Mouse (Mus musculus): Measurements from ENCODE around the gene Fbf1. TPM values are rescaled to one million over a fixed set of nuclear protein-coding genes. Genes with fewer than 3 reads are reported as not detected.

The Fbf1 gene
- total RNA-seq, 1 experiment, result 32.1 TPM

- H3K27ac ChIP-seq (ENCODE audit: insufficient read depth, low read depth, low read length, poor library complexity, severe bottlenecking), result peak overlapping the region; percentile 72; the same call in 1 of the 2 replicates
- no peak for TF ChIP-seq CHD2 (IDR thresholded peaks at IDR 0.05; ENCODE audit: low read depth, low read length)
- no peak for TF ChIP-seq HCFC1 (IDR thresholded peaks at IDR 0.05; ENCODE audit: borderline replicate concordance, insufficient read depth, low read length)
- no peak for TF ChIP-seq ZC3H11A (IDR thresholded peaks at IDR 0.05; ENCODE audit: borderline replicate concordance, low read depth, low read length)
- TF ChIP-seq MAFK (IDR thresholded peaks at IDR 0.05; ENCODE audit: insufficient read depth, low read depth, low read length), result no peak
- TF ChIP-seq ZNF384 (IDR thresholded peaks at IDR 0.05; ENCODE audit: low read depth, low read length), result no peak
- peak overlapping the region; percentile 94 to 98 for H3K4me3 ChIP-seq (ENCODE audit: insufficient read depth in 1 of 2, low read depth in 1 of 2, low read length in 2 of 2, poor library complexity in 1 of 2, severe bottlenecking in 1 of 2)
- in situ Hi-C loops (cut with MboI; ENCODE audit: low sequenced_read_pairs in 2 of 2, unreplicated experiment in 2 of 2), result no loop called here
- H3K36me3 ChIP-seq (ENCODE audit: control insufficient read depth, insufficient read depth, low read length, poor library complexity, severe bottlenecking), result peaks cover 24% of the 10 kb centered on the region
- H3K4me1 ChIP-seq (ENCODE audit: control insufficient read depth in 2 of 2, insufficient read depth in 2 of 2, low read length in 2 of 2, poor library complexity in 1 of 2), result peaks cover 3 to 18% of the 10 kb centered on the region in 2 experiments; a peak in 2 of 4 replicates
- peak overlapping the region; percentile 98 for H3K9ac ChIP-seq (ENCODE audit: insufficient read depth, low read depth, low read length, poor library complexity, severe bottlenecking)
- DNase-seq (ENCODE audit: low read depth, low spot score), result no peak
- H3K9me3 ChIP-seq (ENCODE audit: control insufficient read depth, insufficient read depth, low read depth, low read length), result no peaks in the 10 kb centered on the region
Measured at GRCm38 (mm10) chr11:116138096-116138467, 29.9 kb downstream of the Fbf1 start.

GRCm38 (mm10) chr11:116134171-116134570, 33.8 kb downstream of the Fbf1 start:
- no peak for DNase-seq (ENCODE audit: low read depth, low spot score)
- Histone ChIP-seq H3K36me3 (ENCODE audit: control insufficient read depth, insufficient read depth, low read length, poor library complexity, severe bottlenecking) (peaks cover 39% of the 10 kb centered on the region), H3K9ac (ENCODE audit: insufficient read depth, low read depth, low read length, poor library complexity, severe bottlenecking) (no peak overlapping the region), H3K4me3 (ENCODE audit: insufficient read depth in 1 of 2, low read depth in 1 of 2, low read length in 2 of 2, poor library complexity in 1 of 2, severe bottlenecking in 1 of 2) (no peak overlapping the region), H3K9me3 (ENCODE audit: control insufficient read depth, insufficient read depth, low read depth, low read length) (no peaks in the 10 kb centered on the region), H3K4me1 (ENCODE audit: control insufficient read depth in 2 of 2, insufficient read depth in 2 of 2, low read length in 2 of 2, poor library complexity in 1 of 2) (peaks cover 3 to 17% of the 10 kb centered on the region in 2 experiments; a peak in 2 of 4 replicates), H3K27ac (ENCODE audit: insufficient read depth, low read depth, low read length, poor library complexity, severe bottlenecking) (no peak overlapping the region)
- TF ChIP-seq ZNF384 (IDR thresholded peaks at IDR 0.05; ENCODE audit: low read depth, low read length), result no peak
- no peak for TF ChIP-seq HCFC1 (IDR thresholded peaks at IDR 0.05; ENCODE audit: borderline replicate concordance, insufficient read depth, low read length)
- no peak for TF ChIP-seq CHD2 (IDR thresholded peaks at IDR 0.05; ENCODE audit: low read depth, low read length)
- TF ChIP-seq MAFK (IDR thresholded peaks at IDR 0.05; ENCODE audit: insufficient read depth, low read depth, low read length), result no peak
- TF ChIP-seq ZC3H11A (IDR thresholded peaks at IDR 0.05; ENCODE audit: borderline replicate concordance, low read depth, low read length), result no peak
- in situ Hi-C loops (cut with MboI; ENCODE audit: low sequenced_read_pairs in 2 of 2, unreplicated experiment in 2 of 2), result no loop called here

GRCm38 (mm10) chr11:116133497-116133896, 34.5 kb downstream of the Fbf1 start:
- Histone ChIP-seq H3K36me3 (ENCODE audit: control insufficient read depth, insufficient read depth, low read length, poor library complexity, severe bottlenecking) (peaks cover 39% of the 10 kb centered on the region), H3K9me3 (ENCODE audit: control insufficient read depth, insufficient read depth, low read depth, low read length) (no peaks in the 10 kb centered on the region), H3K9ac (ENCODE audit: insufficient read depth, low read depth, low read length, poor library complexity, severe bottlenecking) (no peak overlapping the region), H3K4me3 (ENCODE audit: insufficient read depth in 1 of 2, low read depth in 1 of 2, low read length in 2 of 2, poor library complexity in 1 of 2, severe bottlenecking in 1 of 2) (no peak overlapping the region), H3K4me1 (ENCODE audit: control insufficient read depth in 2 of 2, insufficient read depth in 2 of 2, low read length in 2 of 2, poor library complexity in 1 of 2) (peaks cover 1 to 17% of the 10 kb centered on the region in 2 experiments; a peak in 2 of 4 replicates), H3K27ac (ENCODE audit: insufficient read depth, low read depth, low read length, poor library complexity, severe bottlenecking) (no peak overlapping the region)
- in situ Hi-C loops (cut with MboI; ENCODE audit: low sequenced_read_pairs in 2 of 2, unreplicated experiment in 2 of 2), result no loop called here
- TF ChIP-seq ZC3H11A (IDR thresholded peaks at IDR 0.05; ENCODE audit: borderline replicate concordance, low read depth, low read length) (no peak), MAFK (IDR thresholded peaks at IDR 0.05; ENCODE audit: insufficient read depth, low read depth, low read length) (no peak), HCFC1 (IDR thresholded peaks at IDR 0.05; ENCODE audit: borderline replicate concordance, insufficient read depth, low read length) (no peak)
- DNase-seq (ENCODE audit: low read depth, low spot score), result no peak

- no peak overlapping the region for H3K27ac ChIP-seq (ENCODE audit: insufficient read depth, low read depth, low read length, poor library complexity, severe bottlenecking)
- no peak overlapping the region for H3K4me3 ChIP-seq (ENCODE audit: insufficient read depth in 1 of 2, low read depth in 1 of 2, low read length in 2 of 2, poor library complexity in 1 of 2, severe bottlenecking in 1 of 2)
- no peak for DNase-seq (ENCODE audit: low read depth, low spot score)
- in situ Hi-C loops (cut with MboI; ENCODE audit: low sequenced_read_pairs in 2 of 2, unreplicated experiment in 2 of 2), result no loop called here
- H3K36me3 ChIP-seq (ENCODE audit: control insufficient read depth, insufficient read depth, low read length, poor library complexity, severe bottlenecking), result peaks cover 39% of the 10 kb centered on the region
- TF ChIP-seq CHD2 (IDR thresholded peaks at IDR 0.05; ENCODE audit: low read depth, low read length) (no peak), MAFK (IDR thresholded peaks at IDR 0.05; ENCODE audit: insufficient read depth, low read depth, low read length) (no peak), HCFC1 (IDR thresholded peaks at IDR 0.05; ENCODE audit: borderline replicate concordance, insufficient read depth, low read length) (no peak), ZC3H11A (IDR thresholded peaks at IDR 0.05; ENCODE audit: borderline replicate concordance, low read depth, low read length) (no peak), ZNF384 (IDR thresholded peaks at IDR 0.05; ENCODE audit: low read depth, low read length) (no peak)
- H3K9ac ChIP-seq (ENCODE audit: insufficient read depth, low read depth, low read length, poor library complexity, severe bottlenecking), result no peak overlapping the region
- H3K9me3 ChIP-seq (ENCODE audit: control insufficient read depth, insufficient read depth, low read depth, low read length), result no peaks in the 10 kb centered on the region
- peaks cover 1 to 22% of the 10 kb centered on the region in 2 experiments; a peak in 2 of 4 replicates for H3K4me1 ChIP-seq (ENCODE audit: control insufficient read depth in 2 of 2, insufficient read depth in 2 of 2, low read length in 2 of 2, poor library complexity in 1 of 2)
Measured at GRCm38 (mm10) chr11:116132366-116133333, 35.3 kb downstream of the Fbf1 start.

Data from ES-E14 (cell line).